8 mouse cellular contexts compared by ENCODE assay signal in genomic region chrX:146962258-146962913, GRCm38 (mm10). TPM values are rescaled to one million over a fixed set of nuclear protein-coding genes. Genes with fewer than 3 reads are reported as not detected.
DNase-seq lines count a peak whose midpoint lies in the region; ATAC-seq and TF ChIP-seq lines count a peak whose summit lies in the region.

Htr2c (plus strand) TSS chrX:146962513.

- intact Hi-C loops in left cerebral cortex, postnatal 36 days (cut with DNase I): loop anchor here (10.0 kb wide), 1 partner anchor 1418 kb away; no protein-coding TSS in a partner anchor

- peak; percentile 91 for ATAC-seq in forebrain, postnatal 0 days
- ATAC-seq in stomach, embryonic 16.5 days (ENCODE audit: insufficient read depth, low FRiP score): no peak
- no peak for ATAC-seq in activated CD4-positive, CD25-positive, alpha-beta regulatory T cell, adult 4 months

- no peaks in the 10 kb centered on the region for H3K4me1 ChIP-seq in forebrain, postnatal 0 days (ENCODE audit: insufficient read depth)
- no peaks in the 10 kb centered on the region for H3K4me1 ChIP-seq in stomach, embryonic 16.5 days (ENCODE audit: control insufficient read depth, insufficient read depth, low read length)

- H3K9me3 ChIP-seq in forebrain, postnatal 0 days (ENCODE audit: low read length): no peaks in the 10 kb centered on the region
- H3K9me3 ChIP-seq in stomach, embryonic 16.5 days (replicated peaks; ENCODE audit: control insufficient read depth, low read length): no peaks in the 10 kb centered on the region

- DNase-seq in frontal cortex, adult 2 months (ENCODE audit: extremely low spot score in 1 of 2, low spot score in 1 of 2): peak in 1 of 2 experiments; percentile 39
- no peak for DNase-seq in frontal cortex, postnatal 10 days (ENCODE audit: low spot score in 2 of 2)
- DNase-seq in ES-CJ7 (ENCODE audit: low read depth, low spot score): peak; percentile 14
- peak; percentile 31 for DNase-seq in forebrain, postnatal 0 days
- no peak for DNase-seq in left cerebral cortex, postnatal 36 days (ENCODE audit: low spot score in 2 of 2)
- DNase-seq in kidney, adult 18-20 months: no peak

- TF ChIP-seq CTCF in forebrain, postnatal 0 days (IDR thresholded peaks at IDR 0.05; ENCODE audit: low read depth): no peak

- H3K27ac ChIP-seq in forebrain, postnatal 0 days (ENCODE audit: low read depth, low read length): no peak within 1 kb of the TSS
- H3K27ac ChIP-seq in stomach, embryonic 16.5 days (ENCODE audit: low read length): no peak within 1 kb of the TSS

- H3K36me3 ChIP-seq in forebrain, postnatal 0 days (ENCODE audit: insufficient read depth): no peaks in the 10 kb centered on the region
- no peaks in the 10 kb centered on the region for H3K36me3 ChIP-seq in stomach, embryonic 16.5 days (ENCODE audit: control insufficient read depth, insufficient read depth, low read length)

- peak within 1 kb of the TSS; percentile 61 for H3K4me2 ChIP-seq in forebrain, postnatal 0 days (ENCODE audit: low read depth)
- H3K4me2 ChIP-seq in stomach, embryonic 16.5 days (ENCODE audit: low read depth, low read length): peak within 1 kb of the TSS; percentile 51

- H3K4me3 ChIP-seq in forebrain, postnatal 0 days (ENCODE audit: low read depth, low read length): peak within 1 kb of the TSS; percentile 43
- H3K4me3 ChIP-seq in stomach, embryonic 16.5 days (replicated peaks; ENCODE audit: low read length): peak within 1 kb of the TSS; percentile 37

- no peaks in the 10 kb centered on the region for H3K27me3 ChIP-seq in forebrain, postnatal 0 days (ENCODE audit: insufficient read depth, low read length)
- H3K27me3 ChIP-seq in stomach, embryonic 16.5 days (ENCODE audit: control insufficient read depth, insufficient read depth, low read length): peaks cover 6% of the 10 kb centered on the region

- WGBS in forebrain, postnatal 0 days: 31% methylated on average over 27 of the region's 27 CpGs
- 21% methylated on average over 27 of the region's 27 CpGs for WGBS in stomach, embryonic 16.5 days

- peak within 1 kb of the TSS; percentile 39; the same call in 1 of the 2 replicates for H3K9ac ChIP-seq in forebrain, postnatal 0 days
- H3K9ac ChIP-seq in stomach, embryonic 16.5 days (ENCODE audit: low read length): no peak within 1 kb of the TSS

RNA-seq across cellular contexts. Expression of gene Htr2c, which starts in this region (rescaled TPM):
- polyA plus RNA-seq in frontal cortex, adult 2 months (2012; rRNA removed): 6.1 and 20.2 TPM in 2 replicates
- 15.0 and 22.7 TPM in 2 replicates for total RNA-seq in forebrain, postnatal 0 days (2014; rRNA removed)
- polyA plus RNA-seq in forebrain, postnatal 0 days (2015; fragmentation: Nextera tagmentation; extraction: Ambion mirVana): 8.9 and 14.3 TPM in 2 replicates
- total RNA-seq in left cerebral cortex, postnatal 36 days (2021): 10 to 100 TPM; 23.6 to 32.0 TPM
- polyA plus RNA-seq in stomach, embryonic 16.5 days (2015; fragmentation: Nextera tagmentation; extraction: Ambion mirVana): 0.12 TPM in 1 of 2 replicates, not detected in the other
- polyA plus RNA-seq in activated CD4-positive, CD25-positive, alpha-beta regulatory T cell, adult 4 months (2017; shearing (Covaris generic)): not detected

Comparison
In these comparisons a context has a peak if more than half of its experiments do, and no peak if none do; other contexts are left out.
1. DNase-seq: peak in ES-CJ7 (single experiment) and forebrain, postnatal 0 days (single experiment); none in frontal cortex, postnatal 10 days (0 of 2), left cerebral cortex, postnatal 36 days (0 of 2) and kidney, adult 18-20 months (single experiment).